Mouse (Mus musculus): ENCODE measurements at regions not wholly inside any gene's neighbourhood (a gene's known extent, or its start where the extent isn't known, plus 50 kb on each side); places are given as distances from the start of the nearest gene placed in this dataset.
A peak's percentile ranks its signal among the peaks of the same experiment; 100 is the strongest.

DNA sequence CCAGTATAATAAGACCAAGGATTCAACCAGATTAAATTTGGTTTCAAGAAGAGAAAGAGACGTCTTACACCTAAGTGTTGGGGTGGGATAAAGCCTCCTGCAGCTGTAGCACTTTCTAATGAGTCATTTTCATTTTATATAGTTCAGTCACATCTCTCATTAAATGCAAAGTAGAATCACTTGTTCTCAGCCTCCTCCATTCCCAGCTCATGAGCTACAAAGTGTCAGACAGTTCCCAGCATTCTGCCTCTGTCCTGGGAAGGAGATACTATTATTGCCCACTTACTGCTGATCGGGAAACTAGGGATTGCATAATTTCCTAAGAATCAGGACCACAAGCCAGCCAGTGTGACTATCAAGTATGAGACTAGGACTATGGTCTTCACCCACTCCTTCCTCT, 158.9 kb downstream of the Tph2 start:
- Histone ChIP-seq H3K9me3 (no peaks in the 10 kb centered on the region), H3K4me1 (no peaks in the 10 kb centered on the region), H3K27ac (no peak overlapping the region), H3K4me3 (no peak overlapping the region), H3K27me3 (replicated peaks) (no peaks in the 10 kb centered on the region), H3K36me3 (no peaks in the 10 kb centered on the region), H3K4me2 (replicated peaks) (no peak overlapping the region), H3K9ac (no peak overlapping the region)
- ATAC-seq (ENCODE audit: low FRiP score, low read depth), result no peak
- WGBS, result 87% methylated on average over 2 of the region's 2 CpGs

DNA sequence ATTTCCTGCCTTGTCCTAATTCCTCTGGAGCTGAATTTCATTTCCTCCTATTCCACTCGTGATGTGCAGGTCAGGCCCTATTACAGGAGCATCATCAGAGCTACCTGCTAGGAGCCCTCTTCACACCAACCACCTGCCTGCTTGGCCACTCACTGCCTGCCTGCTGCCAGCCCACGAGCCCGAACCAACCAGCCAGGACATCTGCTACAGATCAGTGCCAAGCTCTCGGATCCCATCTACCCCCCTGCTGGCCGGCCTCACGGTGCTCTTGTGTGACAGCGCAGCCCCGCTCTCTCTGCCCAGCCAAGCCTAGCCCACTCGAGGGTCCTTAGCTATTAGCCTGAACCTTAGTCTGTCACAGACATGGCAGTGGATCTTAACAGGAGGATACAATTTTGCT, 165.4 kb downstream of the Tph2 start:
- H3K27ac ChIP-seq, result no peak overlapping the region
- 71% methylated on average over 9 of the region's 9 CpGs for WGBS

DNA sequence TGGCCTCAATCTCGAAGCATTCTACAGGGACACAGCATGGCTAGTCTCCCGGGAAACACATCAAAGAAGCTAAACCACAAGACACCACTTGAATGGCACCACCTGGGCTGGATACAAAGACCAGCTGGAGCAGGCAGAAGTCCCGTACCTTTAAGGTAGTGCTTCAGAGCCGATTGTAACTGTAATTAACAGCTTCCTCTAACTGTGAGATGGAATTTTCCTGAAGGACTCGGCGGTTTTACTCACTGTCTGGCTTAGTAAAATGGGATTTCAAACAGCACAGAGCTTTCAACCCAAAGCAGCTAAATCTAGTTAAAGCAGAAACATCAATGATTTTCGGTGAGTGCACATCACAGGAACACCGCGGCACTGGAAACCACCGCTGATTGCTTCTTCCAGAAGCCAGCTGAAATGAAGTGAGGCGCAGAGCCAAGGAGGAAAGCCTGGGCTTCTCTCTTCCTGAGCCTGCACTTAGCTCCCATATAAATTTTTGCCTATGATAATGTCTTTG, 171.3 kb downstream of the Tph2 start:
- no peaks in the 10 kb centered on the region for H3K4me1 ChIP-seq
- no peak overlapping the region for H3K9ac ChIP-seq
- H3K4me2 ChIP-seq (replicated peaks), result peak overlapping the region; percentile 41; the same call in 1 of the 2 replicates
- no peak overlapping the region for H3K27ac ChIP-seq
- no peaks in the 10 kb centered on the region for H3K27me3 ChIP-seq (replicated peaks)
- no peak overlapping the region for H3K4me3 ChIP-seq
- 0 out of 2 replicates have a peak, but pooled peaks have one; percentile 33 for ATAC-seq (ENCODE audit: low FRiP score, low read depth)
- H3K9me3 ChIP-seq, result no peaks in the 10 kb centered on the region
- 19% methylated on average over 11 of the region's 11 CpGs for WGBS
- H3K36me3 ChIP-seq, result no peaks in the 10 kb centered on the region

More for the DNA sequence above, 165.4 kb downstream of the Tph2 start:
- H3K9me3 ChIP-seq, result no peaks in the 10 kb centered on the region
- H3K36me3 ChIP-seq, result no peaks in the 10 kb centered on the region
- no peak for ATAC-seq (ENCODE audit: low FRiP score, low read depth)
- no peak overlapping the region for H3K9ac ChIP-seq
- H3K27me3 ChIP-seq (replicated peaks), result no peaks in the 10 kb centered on the region
- H3K4me2 ChIP-seq (replicated peaks), result no peak overlapping the region
- H3K4me3 ChIP-seq, result no peak overlapping the region
- H3K4me1 ChIP-seq, result no peaks in the 10 kb centered on the region

DNA sequence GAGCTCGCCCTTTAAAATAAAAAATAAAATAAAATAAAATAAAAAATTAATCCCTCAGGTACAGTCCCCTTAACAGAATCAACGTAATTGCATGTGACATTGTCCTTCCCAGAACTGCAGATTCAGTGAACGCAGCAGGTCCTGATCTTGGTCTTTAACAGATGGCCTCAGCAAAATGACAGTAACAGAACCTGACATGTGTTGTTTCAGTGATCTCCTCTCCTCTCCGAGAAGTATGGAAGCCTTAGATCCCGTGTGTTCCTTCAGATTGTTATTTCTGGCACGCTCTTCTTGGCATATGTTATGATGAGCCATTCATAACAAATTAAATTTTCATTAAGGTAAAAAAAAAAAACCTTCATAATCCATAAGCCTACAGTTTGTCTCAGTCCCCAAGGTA, 171.9 kb downstream of the Tph2 start:
- no peaks in the 10 kb centered on the region for H3K36me3 ChIP-seq
- H3K9me3 ChIP-seq, result no peaks in the 10 kb centered on the region
- no peaks in the 10 kb centered on the region for H3K27me3 ChIP-seq (replicated peaks)
- no peaks in the 10 kb centered on the region for H3K4me1 ChIP-seq
- H3K27ac ChIP-seq, result no peak overlapping the region
- ATAC-seq (ENCODE audit: low FRiP score, low read depth), result no peak
- H3K4me2 ChIP-seq (replicated peaks), result no peak overlapping the region
- WGBS, result 77% methylated on average over 6 of the region's 6 CpGs
- H3K4me3 ChIP-seq, result no peak overlapping the region
- no peak overlapping the region for H3K9ac ChIP-seq

DNA sequence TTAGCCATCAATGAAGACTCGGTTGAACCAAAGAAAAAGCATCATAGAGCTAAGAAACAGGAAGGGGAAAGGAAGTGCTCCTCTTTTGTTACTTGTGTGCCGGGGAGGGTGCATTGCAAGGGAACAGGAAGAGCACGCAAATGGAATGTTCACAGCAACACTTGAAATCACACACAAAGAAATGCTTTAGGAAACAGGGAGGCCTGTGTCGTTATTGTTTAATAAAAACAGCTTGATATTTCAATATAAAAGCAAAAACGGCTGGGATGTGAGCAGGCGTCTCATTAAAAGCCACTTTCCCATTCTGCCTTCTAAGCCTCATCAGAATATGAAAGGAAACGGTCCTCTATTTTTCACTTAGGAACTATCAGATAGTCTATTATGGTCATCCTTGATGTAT, 172.5 kb downstream of the Tph2 start:
- no peaks in the 10 kb centered on the region for H3K27me3 ChIP-seq (replicated peaks)
- no peak overlapping the region for H3K4me2 ChIP-seq (replicated peaks)
- H3K9me3 ChIP-seq, result no peaks in the 10 kb centered on the region
- no peak for ATAC-seq (ENCODE audit: low FRiP score, low read depth)
- H3K27ac ChIP-seq, result no peak overlapping the region
- 54% methylated on average over 7 of the region's 7 CpGs for WGBS
- H3K4me1 ChIP-seq, result no peaks in the 10 kb centered on the region
- H3K36me3 ChIP-seq, result no peaks in the 10 kb centered on the region
- H3K4me3 ChIP-seq, result no peak overlapping the region
- no peak overlapping the region for H3K9ac ChIP-seq

DNA sequence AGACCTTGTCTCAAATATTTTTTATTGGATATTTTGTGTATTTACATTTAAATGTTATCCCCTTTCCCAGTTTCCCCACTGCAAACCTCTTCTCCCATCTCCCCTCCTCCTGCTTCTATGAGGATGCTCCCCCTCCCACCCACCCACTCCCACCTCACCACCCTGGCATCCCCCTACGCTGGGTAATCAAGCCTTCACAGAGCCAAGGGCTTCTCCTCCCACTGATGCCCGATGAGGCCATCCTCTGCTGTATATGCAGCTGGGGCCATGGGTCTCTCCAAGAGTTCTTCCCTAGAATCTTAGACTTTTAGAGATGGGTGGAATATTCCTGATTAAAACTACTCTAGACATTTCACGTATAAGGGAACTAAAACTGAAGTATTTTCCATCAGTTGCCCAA, 172.9 kb downstream of the Tph2 start:
- Histone ChIP-seq H3K9ac (no peak overlapping the region), H3K4me1 (no peaks in the 10 kb centered on the region), H3K36me3 (no peaks in the 10 kb centered on the region), H3K27ac (no peak overlapping the region), H3K4me2 (replicated peaks) (no peak overlapping the region), H3K4me3 (no peak overlapping the region), H3K9me3 (no peaks in the 10 kb centered on the region), H3K27me3 (replicated peaks) (no peaks in the 10 kb centered on the region)
- no peak for ATAC-seq (ENCODE audit: low FRiP score, low read depth)
- 83% methylated on average over 3 of the region's 3 CpGs for WGBS

DNA sequence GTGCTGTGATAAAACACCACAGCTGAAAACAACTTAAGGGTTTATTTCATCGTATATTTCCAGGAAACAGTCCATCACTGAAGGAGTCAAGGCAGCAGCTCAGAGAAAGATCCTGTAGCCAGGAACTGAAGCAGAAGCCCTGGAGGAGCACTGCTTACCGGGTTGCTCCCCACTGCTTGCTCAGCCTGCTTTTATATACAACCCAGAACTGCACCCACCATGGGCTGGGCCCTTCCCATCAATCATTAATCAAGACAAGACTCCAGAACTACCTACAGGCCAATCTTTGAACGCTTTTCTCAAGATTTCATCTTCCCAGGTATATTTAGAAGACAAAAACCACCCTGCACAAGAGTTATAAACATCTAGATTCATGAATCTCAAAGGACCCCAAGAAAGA, 188.4 kb downstream of the Tph2 start:
- Histone ChIP-seq H3K4me1 (no peaks in the 10 kb centered on the region), H3K36me3 (no peaks in the 10 kb centered on the region)

DNA sequence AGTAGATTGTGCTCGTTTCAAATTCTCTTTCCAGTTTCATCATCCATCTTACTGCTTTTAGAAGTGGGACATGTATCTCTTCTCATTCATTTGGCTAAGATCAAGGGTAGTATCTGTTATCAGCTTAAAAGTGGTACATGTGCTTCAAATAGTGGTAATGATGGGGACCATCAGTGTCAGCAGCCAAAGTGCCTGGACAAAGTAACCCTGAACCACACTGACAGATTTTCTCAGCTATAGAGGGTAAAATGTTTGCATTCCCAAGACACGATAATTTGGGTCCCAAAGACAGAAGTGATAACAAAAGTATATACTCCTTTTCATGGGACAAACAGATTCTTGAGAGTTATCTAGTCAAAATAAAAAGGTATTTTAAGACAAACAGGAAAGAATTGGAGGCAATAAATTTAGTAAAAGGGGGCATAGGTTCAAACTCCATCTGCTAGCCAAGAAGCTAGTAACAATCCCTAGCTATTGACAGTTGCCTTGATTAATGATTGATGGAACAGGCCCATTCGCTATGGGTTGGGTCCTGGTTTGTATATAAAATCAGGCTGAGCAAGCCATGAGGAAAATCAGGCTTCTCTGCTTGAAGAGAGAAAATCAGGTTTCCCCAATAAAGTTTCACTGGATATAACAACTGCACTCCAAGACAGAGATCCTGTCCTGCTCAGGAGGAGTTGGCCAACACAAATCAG, 189.5 kb downstream of the Tph2 start:
- no peak overlapping the region for H3K9ac ChIP-seq
- no peak for ATAC-seq (ENCODE audit: low FRiP score, low read depth)
- no peaks in the 10 kb centered on the region for H3K4me1 ChIP-seq
- 67% methylated on average over 3 of the region's 3 CpGs for WGBS
- no peaks in the 10 kb centered on the region for H3K9me3 ChIP-seq
- H3K4me3 ChIP-seq, result no peak overlapping the region
- H3K27ac ChIP-seq, result no peak overlapping the region
- no peaks in the 10 kb centered on the region for H3K27me3 ChIP-seq (replicated peaks)
- no peaks in the 10 kb centered on the region for H3K36me3 ChIP-seq
- no peak overlapping the region for H3K4me2 ChIP-seq (replicated peaks)

More for the DNA sequence above, 188.4 kb downstream of the Tph2 start:
- H3K27me3 ChIP-seq (replicated peaks), result no peaks in the 10 kb centered on the region
- ATAC-seq (ENCODE audit: low FRiP score, low read depth), result no peak
- no peaks in the 10 kb centered on the region for H3K9me3 ChIP-seq
- no peak overlapping the region for H3K27ac ChIP-seq
- H3K4me2 ChIP-seq (replicated peaks), result no peak overlapping the region
- no peak overlapping the region for H3K9ac ChIP-seq
- 81% methylated on average over 3 of the region's 3 CpGs for WGBS
- H3K4me3 ChIP-seq, result no peak overlapping the region

DNA sequence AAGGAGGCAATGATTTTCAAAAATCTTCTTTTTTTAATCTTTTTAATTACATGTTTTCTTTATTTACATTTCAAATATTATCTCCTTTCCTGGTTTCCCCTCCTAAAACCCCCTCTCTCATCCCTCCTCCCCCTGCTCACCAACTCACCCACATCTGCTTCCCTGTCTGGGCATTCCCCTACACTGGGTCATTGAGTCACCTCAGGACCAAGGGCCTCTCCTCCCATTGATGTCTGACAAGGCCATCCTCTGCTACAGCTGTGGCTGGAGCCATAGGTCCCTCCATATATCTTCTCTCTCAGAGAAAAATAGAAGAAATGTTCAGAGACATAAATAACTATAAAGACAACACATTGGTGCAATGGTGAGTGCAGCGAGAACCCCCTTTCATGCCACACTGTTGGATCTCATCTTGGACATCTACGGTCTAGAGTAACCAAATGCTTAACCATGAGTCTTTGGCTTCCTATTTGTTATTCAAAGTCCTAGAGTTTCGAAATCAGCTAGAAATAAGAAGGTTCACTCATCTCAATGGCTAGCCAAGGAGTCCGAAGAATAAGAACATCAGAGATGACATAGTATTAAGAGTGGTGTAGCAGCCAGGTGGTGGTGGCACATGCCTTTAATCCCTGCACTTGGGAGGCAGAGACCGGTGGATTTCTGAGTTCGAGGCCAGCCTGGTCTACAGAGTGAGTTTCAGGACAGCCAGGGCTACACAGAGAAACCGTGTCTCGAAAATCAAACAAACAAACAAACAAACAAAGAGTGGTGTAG, 186.5 kb upstream of the Trhde start:
- Histone ChIP-seq H3K27me3 (replicated peaks) (no peaks in the 10 kb centered on the region), H3K9ac (no peak overlapping the region), H3K27ac (no peak overlapping the region), H3K4me3 (no peak overlapping the region), H3K9me3 (no peaks in the 10 kb centered on the region), H3K4me1 (no peaks in the 10 kb centered on the region), H3K36me3 (no peaks in the 10 kb centered on the region), H3K4me2 (replicated peaks) (no peak overlapping the region)
- WGBS, result 91% methylated on average over 8 of the region's 8 CpGs
- ATAC-seq (ENCODE audit: low FRiP score, low read depth), result no peak

DNA sequence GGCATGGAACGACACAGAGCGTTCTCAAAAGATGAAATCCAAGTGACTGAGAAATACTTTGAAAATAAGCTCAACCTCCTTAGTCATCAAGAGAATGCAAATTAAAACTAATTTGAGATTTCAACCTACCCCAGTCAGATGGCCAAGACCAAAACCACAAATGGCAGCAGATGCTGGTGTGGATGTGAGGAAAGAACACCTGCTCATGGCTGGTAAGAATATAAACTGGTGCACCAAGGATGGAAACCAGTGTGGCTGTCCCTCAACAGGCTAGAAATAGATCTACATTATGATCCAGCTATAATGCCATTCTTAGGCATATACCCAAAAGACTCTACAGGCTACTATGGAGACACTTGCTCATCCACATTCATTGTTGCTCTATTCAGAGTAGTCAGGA, 170.3 kb upstream of the Trhde start:
- no peaks in the 10 kb centered on the region for H3K36me3 ChIP-seq
- H3K27ac ChIP-seq, result no peak overlapping the region
- WGBS, result 72% methylated on average over 2 of the region's 2 CpGs
- no peaks in the 10 kb centered on the region for H3K27me3 ChIP-seq (replicated peaks)
- no peak overlapping the region for H3K4me3 ChIP-seq
- no peaks in the 10 kb centered on the region for H3K9me3 ChIP-seq
- no peak overlapping the region for H3K9ac ChIP-seq
- ATAC-seq (ENCODE audit: low FRiP score, low read depth), result no peak
- no peaks in the 10 kb centered on the region for H3K4me1 ChIP-seq
- H3K4me2 ChIP-seq (replicated peaks), result no peak overlapping the region

DNA sequence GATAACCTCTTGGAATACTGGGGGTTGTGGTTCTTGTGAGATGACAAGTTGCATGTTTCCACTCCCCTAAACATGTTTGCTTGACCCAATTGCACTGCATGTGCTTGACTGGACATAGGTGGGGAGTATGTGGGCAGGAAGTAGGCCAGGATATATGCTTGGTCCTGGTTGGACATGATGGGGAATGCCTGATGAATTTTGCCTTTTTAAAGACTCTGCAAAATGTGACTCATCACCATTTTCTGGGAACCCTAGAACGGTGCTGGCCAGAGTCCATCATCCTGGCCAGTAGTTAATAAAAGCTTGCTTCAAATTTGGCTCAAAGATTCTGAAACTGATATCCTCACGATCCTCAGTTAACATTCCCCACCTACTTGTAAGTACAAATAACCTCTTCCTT, 161.5 kb upstream of the Trhde start:
- Histone ChIP-seq H3K9ac (no peak overlapping the region), H3K27me3 (replicated peaks) (no peaks in the 10 kb centered on the region), H3K4me1 (no peaks in the 10 kb centered on the region), H3K27ac (no peak overlapping the region), H3K9me3 (no peaks in the 10 kb centered on the region), H3K4me3 (no peak overlapping the region), H3K4me2 (replicated peaks) (no peak overlapping the region), H3K36me3 (no peaks in the 10 kb centered on the region)
- 93% methylated on average over 2 of the region's 2 CpGs for WGBS
- ATAC-seq (ENCODE audit: low FRiP score, low read depth), result no peak

DNA sequence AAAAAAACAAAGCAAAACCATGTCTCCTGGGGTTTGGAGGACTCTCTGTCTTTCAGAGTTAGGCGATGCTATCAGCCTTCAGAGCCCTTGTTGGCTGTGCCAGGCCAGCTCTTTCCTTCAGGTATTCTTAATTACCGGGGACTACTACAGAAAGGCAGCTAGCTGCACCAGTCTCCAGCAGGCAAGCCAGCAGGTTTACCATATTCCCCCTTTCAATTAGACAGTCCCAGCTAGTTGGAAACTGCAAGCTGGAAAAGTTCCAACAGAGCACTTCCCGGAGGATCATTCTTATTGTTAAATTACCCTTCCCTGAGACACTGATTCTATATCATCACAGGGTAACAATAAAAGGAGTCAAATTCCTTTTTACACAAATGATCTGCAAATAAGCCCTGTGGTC, 155.8 kb upstream of the Trhde start:
- 38% methylated on average over 3 of the region's 3 CpGs for WGBS
- no peaks in the 10 kb centered on the region for H3K4me1 ChIP-seq
- H3K9ac ChIP-seq, result no peak overlapping the region
- ATAC-seq (ENCODE audit: low FRiP score, low read depth), result no peak
- no peaks in the 10 kb centered on the region for H3K9me3 ChIP-seq
- no peaks in the 10 kb centered on the region for H3K36me3 ChIP-seq
- no peaks in the 10 kb centered on the region for H3K27me3 ChIP-seq (replicated peaks)
- H3K4me3 ChIP-seq, result no peak overlapping the region
- H3K4me2 ChIP-seq (replicated peaks), result no peak overlapping the region
- no peak overlapping the region for H3K27ac ChIP-seq

DNA sequence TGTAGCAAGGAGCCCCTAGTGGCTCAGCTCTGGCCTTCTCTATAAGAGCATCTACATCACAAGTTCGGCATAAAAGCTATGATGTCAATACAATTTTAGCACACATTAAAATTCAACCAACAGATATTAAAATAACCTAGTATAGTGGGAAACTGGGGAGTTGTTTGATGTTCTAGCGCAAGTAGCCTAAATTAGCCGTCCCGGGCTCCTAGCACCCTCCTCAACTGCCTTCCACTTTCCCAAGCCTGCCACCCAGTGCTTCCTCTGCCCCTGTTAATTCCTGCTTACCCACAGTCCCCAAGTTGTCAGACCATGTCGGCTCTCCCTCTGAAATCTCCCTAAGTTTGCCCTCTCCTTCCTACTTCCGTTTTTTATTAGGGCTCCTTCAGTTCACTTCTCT, 154.2 kb upstream of the Trhde start:
- no peak overlapping the region for H3K4me2 ChIP-seq (replicated peaks)
- no peaks in the 10 kb centered on the region for H3K9me3 ChIP-seq
- no peak overlapping the region for H3K27ac ChIP-seq
- H3K4me1 ChIP-seq, result no peaks in the 10 kb centered on the region
- H3K27me3 ChIP-seq (replicated peaks), result no peaks in the 10 kb centered on the region
- ATAC-seq (ENCODE audit: low FRiP score, low read depth), result no peak
- no peak overlapping the region for H3K9ac ChIP-seq
- H3K4me3 ChIP-seq, result no peak overlapping the region
- WGBS, result 84% methylated on average over 6 of the region's 6 CpGs
- no peaks in the 10 kb centered on the region for H3K36me3 ChIP-seq

All from neural tube, embryonic 12.5 days (tissue).